Mouse (Mus musculus): ENCODE data around the gene Stat3. TPM values are rescaled to one million over a fixed set of nuclear protein-coding genes. Genes with fewer than 3 reads are reported as not detected.
A peak's percentile ranks its signal among the peaks of the same experiment; 100 is the strongest.

The Stat3 gene
- total and polyA plus RNA-seq, 3 experiments: 35.9 to 69.2 (median 51.1) TPM

DNA sequence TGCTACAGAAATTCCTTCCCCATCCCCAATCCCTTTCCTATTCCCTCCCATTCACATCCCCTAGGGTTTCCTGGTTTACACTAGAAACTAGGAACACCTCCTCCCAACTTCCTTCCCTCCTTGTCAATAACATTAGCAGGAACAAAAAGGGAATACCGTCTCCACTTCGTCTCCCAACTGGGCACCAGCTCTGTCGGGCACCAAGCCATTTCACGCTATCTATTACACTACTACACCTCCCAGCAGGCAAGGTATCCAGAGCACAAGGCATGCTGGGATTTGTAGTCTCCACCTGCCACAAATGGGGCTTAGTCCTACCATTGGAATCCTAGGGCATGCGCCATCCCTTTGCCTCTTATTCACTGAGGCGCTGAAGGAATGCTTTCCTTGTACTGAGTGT, 21.2 kb upstream of the Stat3 start:
- no peak for DNase-seq (ENCODE audit: extremely low read depth)
- Histone ChIP-seq H3K36me3 (replicated peaks in 1 of 2; ENCODE audit: control insufficient read depth in 1 of 2, insufficient read depth in 1 of 2, low read length in 1 of 2) (no peaks in the 10 kb centered on the region), H3K9me3 (replicated peaks; ENCODE audit: low read length) (no peaks in the 10 kb centered on the region), H3K4me3 (replicated peaks in 1 of 3; ENCODE audit: low read depth in 2 of 3, low read length in 2 of 3, poor library complexity in 1 of 3) (no peak overlapping the region), H3K4me1 (ENCODE audit: control insufficient read depth in 1 of 2, insufficient read depth in 2 of 2) (peaks cover 8 to 27% of the 10 kb centered on the region in 2 experiments), H3K79me2 (replicated peaks; ENCODE audit: control insufficient read depth, extremely low read depth, insufficient read depth, poor library complexity, severe bottlenecking) (no peaks in the 10 kb centered on the region), H3K9ac (ENCODE audit: insufficient read depth, low read depth) (no peak overlapping the region), H3K27ac (ENCODE audit: insufficient read depth, low read depth) (no peak overlapping the region), H3K27me3 (replicated peaks) (peaks cover 12% of the 10 kb centered on the region), H3K4me2 (ENCODE audit: insufficient read depth, low read depth, poor library complexity, severe bottlenecking) (no peak overlapping the region)
- dilution Hi-C loops (cut with MboI; ENCODE audit: extremely low pct_ligation_motif_present, extremely low pct_unique_long_range_greater_than_20kb, low sequenced_read_pairs) (no loop called here), in situ Hi-C loops (cut with MboI; ENCODE audit: low pct_ligation_motif_present, low pct_unique_long_range_greater_than_20kb, low sequenced_read_pairs) (no loop called here)
- TF ChIP-seq HCFC1 (IDR thresholded peaks at IDR 0.05; ENCODE audit: low read depth, low read length) (peak; percentile 92), KAT2A (IDR thresholded peaks at IDR 0.05; ENCODE audit: insufficient replicate concordance, low read length) (peak; percentile 83; the same call in 1 of the 2 replicates), SMC3 (IDR thresholded peaks at IDR 0.05; ENCODE audit: low read depth, low read length) (no peak), CHD1 (IDR thresholded peaks at IDR 0.05; ENCODE audit: low read depth, low read length) (no peak)

DNA sequence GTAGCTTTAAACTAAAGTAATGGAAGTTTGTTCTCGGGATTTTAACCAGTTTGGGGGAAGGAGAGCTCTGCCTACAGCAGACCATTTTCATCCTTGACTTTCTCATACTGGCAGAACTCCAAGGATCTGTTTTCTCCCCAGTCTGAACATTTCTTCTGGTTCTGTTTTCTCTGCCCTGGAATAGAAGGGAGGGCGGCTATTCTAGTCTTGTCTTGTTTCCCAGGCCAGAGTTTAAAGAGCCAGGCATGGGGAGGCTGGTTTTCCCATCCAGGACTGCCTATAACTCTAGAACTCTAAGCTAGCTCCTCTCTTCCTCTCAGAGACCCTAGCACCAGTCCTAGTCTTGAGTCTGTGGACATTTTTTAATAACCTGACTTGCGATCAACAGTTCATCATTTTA, 20.5 kb upstream of the Stat3 start:
- Histone ChIP-seq H3K4me3 (replicated peaks in 1 of 3; ENCODE audit: low read depth in 2 of 3, low read length in 2 of 3, poor library complexity in 1 of 3) (no peak overlapping the region), H3K79me2 (replicated peaks; ENCODE audit: control insufficient read depth, extremely low read depth, insufficient read depth, poor library complexity, severe bottlenecking) (no peaks in the 10 kb centered on the region), H3K9me3 (replicated peaks; ENCODE audit: low read length) (no peaks in the 10 kb centered on the region), H3K4me2 (ENCODE audit: insufficient read depth, low read depth, poor library complexity, severe bottlenecking) (no peak overlapping the region), H3K36me3 (replicated peaks in 1 of 2; ENCODE audit: control insufficient read depth in 1 of 2, insufficient read depth in 1 of 2, low read length in 1 of 2) (no peaks in the 10 kb centered on the region), H3K27ac (ENCODE audit: insufficient read depth, low read depth) (no peak overlapping the region), H3K4me1 (ENCODE audit: control insufficient read depth in 1 of 2, insufficient read depth in 2 of 2) (peaks cover 7 to 27% of the 10 kb centered on the region in 2 experiments), H3K27me3 (replicated peaks) (peaks cover 10% of the 10 kb centered on the region), H3K9ac (ENCODE audit: insufficient read depth, low read depth) (no peak overlapping the region)
- in situ Hi-C loops (cut with MboI; ENCODE audit: low pct_ligation_motif_present, low pct_unique_long_range_greater_than_20kb, low sequenced_read_pairs): loop anchor here (5.0 to 10.0 kb wide), 2 partner anchors 68 to 195 kb away; partner anchors contain the start of gene Hcrt
- DNase-seq (ENCODE audit: extremely low read depth): no peak
- 0 out of 2 replicates have a peak, but pooled peaks have one; percentile 5 for TF ChIP-seq SIN3A (IDR thresholded peaks at IDR 0.05; ENCODE audit: low read length)
- TF ChIP-seq MAX (IDR thresholded peaks at IDR 0.05; ENCODE audit: low read length): no peak
- dilution Hi-C loops (cut with MboI; ENCODE audit: extremely low pct_ligation_motif_present, extremely low pct_unique_long_range_greater_than_20kb, low sequenced_read_pairs): no loop called here

DNA sequence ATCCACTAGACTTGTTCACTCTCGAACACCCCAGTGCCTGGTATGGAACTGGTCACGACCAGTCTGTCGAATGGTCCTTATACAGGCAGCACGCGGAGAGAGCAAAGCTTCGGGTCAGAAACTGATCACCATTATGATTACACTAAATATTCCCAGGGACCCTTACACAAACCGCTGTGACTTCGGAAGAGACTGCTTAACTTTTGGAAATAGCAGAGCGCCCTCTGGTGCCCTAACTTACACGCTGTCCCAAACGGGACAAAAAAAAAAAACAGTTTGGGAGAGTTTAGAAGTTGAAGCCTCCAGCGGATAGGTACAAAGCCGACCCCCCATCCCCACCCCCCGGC, 20.1 kb upstream of the Stat3 start:
- Histone ChIP-seq H3K9ac (ENCODE audit: insufficient read depth, low read depth) (no peak overlapping the region), H3K4me2 (ENCODE audit: insufficient read depth, low read depth, poor library complexity, severe bottlenecking) (no peak overlapping the region), H3K79me2 (replicated peaks; ENCODE audit: control insufficient read depth, extremely low read depth, insufficient read depth, poor library complexity, severe bottlenecking) (no peaks in the 10 kb centered on the region), H3K9me3 (replicated peaks; ENCODE audit: low read length) (no peaks in the 10 kb centered on the region), H3K4me1 (ENCODE audit: control insufficient read depth in 1 of 2, insufficient read depth in 2 of 2) (peaks cover 7 to 27% of the 10 kb centered on the region in 2 experiments), H3K4me3 (replicated peaks in 1 of 3; ENCODE audit: low read depth in 2 of 3, low read length in 2 of 3, poor library complexity in 1 of 3) (no peak overlapping the region), H3K36me3 (replicated peaks in 1 of 2; ENCODE audit: control insufficient read depth in 1 of 2, insufficient read depth in 1 of 2, low read length in 1 of 2) (no peaks in the 10 kb centered on the region), H3K27ac (ENCODE audit: insufficient read depth, low read depth) (no peak overlapping the region), H3K27me3 (replicated peaks) (peaks cover 10% of the 10 kb centered on the region)
- in situ Hi-C loops (cut with MboI; ENCODE audit: low pct_ligation_motif_present, low pct_unique_long_range_greater_than_20kb, low sequenced_read_pairs) (loop anchor here (5.0 to 10.0 kb wide), 2 partner anchors 67 to 195 kb away; partner anchors contain the start of gene Hcrt), dilution Hi-C loops (cut with MboI; ENCODE audit: extremely low pct_ligation_motif_present, extremely low pct_unique_long_range_greater_than_20kb, low sequenced_read_pairs) (no loop called here)
- peak; percentile 65 for DNase-seq (ENCODE audit: extremely low read depth)
- TF ChIP-seq MXI1 (IDR thresholded peaks at IDR 0.05; ENCODE audit: low read depth, low read length): peak; percentile 35; the same call in 1 of the 2 replicates
- TF ChIP-seq ZNF384 (IDR thresholded peaks at IDR 0.05; ENCODE audit: low read depth, low read length): peak; percentile 96
- peak; percentile 48 for TF ChIP-seq CHD2 (IDR thresholded peaks at IDR 0.05; ENCODE audit: low read length)
- no peak for TF ChIP-seq CHD1 (IDR thresholded peaks at IDR 0.05; ENCODE audit: low read depth, low read length)
- TF ChIP-seq JUN (IDR thresholded peaks at IDR 0.05; ENCODE audit: insufficient read depth, low read depth, low read length): no peak
- TF ChIP-seq SIN3A (IDR thresholded peaks at IDR 0.05; ENCODE audit: low read length): peak; percentile 46; the same call in 1 of the 2 replicates
- TF ChIP-seq KAT2A (IDR thresholded peaks at IDR 0.05; ENCODE audit: insufficient replicate concordance, low read length): no peak
- no peak for TF ChIP-seq USF2 (conservative IDR thresholded peaks at IDR 0.05; ENCODE audit: low read depth, low read length)
- 0 out of 2 replicates have a peak, but pooled peaks have one; percentile 14 for TF ChIP-seq MAX (IDR thresholded peaks at IDR 0.05; ENCODE audit: low read length)
- 0 out of 2 replicates have a peak, but pooled peaks have one; percentile 20 for TF ChIP-seq BHLHE40 (IDR thresholded peaks at IDR 0.05; ENCODE audit: low read depth, low read length)
- peak; percentile 64 for TF ChIP-seq ZC3H11A (IDR thresholded peaks at IDR 0.05; ENCODE audit: low read depth, low read length)
- peak; percentile 93 for TF ChIP-seq SMC3 (IDR thresholded peaks at IDR 0.05; ENCODE audit: low read depth, low read length)
- TF ChIP-seq POLR2A (IDR thresholded peaks at IDR 0.05; ENCODE audit: low read depth, low read length): no peak
- TF ChIP-seq RAD21 (IDR thresholded peaks at IDR 0.05; ENCODE audit: low read depth, low read length): peak; percentile 84
- TF ChIP-seq HCFC1 (IDR thresholded peaks at IDR 0.05; ENCODE audit: low read depth, low read length): peak; percentile 25; the same call in 1 of the 2 replicates
- TF ChIP-seq POLR2AphosphoS2 (IDR thresholded peaks at IDR 0.05; ENCODE audit: low read depth, low read length): no peak
- TF ChIP-seq CTCF (conservative IDR thresholded peaks at IDR 0.05 in 1 of 2, IDR thresholded peaks at IDR 0.05 in 1 of 2; ENCODE audit: low read depth in 2 of 2, low read length in 2 of 2): peak; percentile 75 to 95
- TF ChIP-seq NELFE (IDR thresholded peaks at IDR 0.05; ENCODE audit: low read depth, low read length): peak; percentile 39; the same call in 1 of the 2 replicates
- 0 out of 2 replicates have a peak, but pooled peaks have one; percentile 21 for TF ChIP-seq ELF1 (IDR thresholded peaks at IDR 0.05; ENCODE audit: low read depth, low read length)
- TF ChIP-seq USF1 (IDR thresholded peaks at IDR 0.05; ENCODE audit: low read depth, low read length): no peak

Measured in CH12.LX (cell line).